Mouse (Mus musculus) embryonic fibroblast, embryonic 13.5 days (primary cell): ENCODE measurements around the gene Lekr1. TPM values are rescaled to one million over a fixed set of nuclear protein-coding genes. Genes with fewer than 3 reads are reported as not detected.
"Not testable (repeated sequence)": the region's sequence is repeated elsewhere in the genome, so short reads cannot be mapped to it uniquely, and the experiment has no call there.

Source experiments
- H3K27ac ChIP-seq: 2 replicates; pipeline ENCODE4 v1.5.1; 2012; ENCODE audit warnings: low read length, control low read depth, inconsistent platforms; ENCODE audit not compliant: insufficient read depth
- H3K4me1 ChIP-seq: 2 replicates; pipeline ENCODE4 v1.6.1; 2011; ENCODE audit warnings: low read length; ENCODE audit not compliant: control insufficient read depth, insufficient read depth
- H3K4me3 ChIP-seq: 2 replicates; pipeline ENCODE4 v1.5.1; 2011; ENCODE audit warnings: mild to moderate bottlenecking, control low read depth, low read length; ENCODE audit not compliant: insufficient read depth
- CTCF ChIP-seq: IDR thresholded peaks from 2 replicates; pipeline ENCODE4 v1.5.1; 2011; ENCODE audit warnings: mild to moderate bottlenecking, control low read depth, low read length, moderate library complexity, borderline replicate concordance; ENCODE audit not compliant: insufficient read depth
- POLR2A ChIP-seq: IDR thresholded peaks from 2 replicates; pipeline ENCODE4 v1.6.1; 2011; ENCODE audit warnings: low read depth, mild to moderate bottlenecking, control low read depth, low read length, moderate library complexity
- polyA plus RNA-seq: library from polyadenylated mRNA; stranded (reverse); fragments of >200 nt; gene quantifications from 2 replicates; pipeline ENCODE4 v1.2.4, GENCODE M21; 2011; ENCODE audit warnings: low read depth; ENCODE audit not compliant: missing spikeins, insufficient read length

The Lekr1 gene
- polyA plus RNA-seq, 1 experiment = 5.2 TPM

- H3K4me3 ChIP-seq = no peak overlapping the region
- H3K4me1 ChIP-seq = peaks cover 4% of the 10 kb centered on the region; the same call in 1 of the 2 replicates
- TF ChIP-seq POLR2A (no peak), CTCF (no peak)
- no peak overlapping the region for H3K27ac ChIP-seq
Measured at GRCm38 (mm10) chr3:65764511-65765508, 98.8 kb downstream of the Lekr1 start.

- TF ChIP-seq POLR2A (no peak), CTCF (no peak)
- Histone ChIP-seq H3K27ac (no peak overlapping the region), H3K4me1 (peaks cover 4% of the 10 kb centered on the region; the same call in 1 of the 2 replicates), H3K4me3 (no peak overlapping the region)
Measured at GRCm38 (mm10) chr3:65766387-65766786, 100.4 kb downstream of the Lekr1 start.

DNA sequence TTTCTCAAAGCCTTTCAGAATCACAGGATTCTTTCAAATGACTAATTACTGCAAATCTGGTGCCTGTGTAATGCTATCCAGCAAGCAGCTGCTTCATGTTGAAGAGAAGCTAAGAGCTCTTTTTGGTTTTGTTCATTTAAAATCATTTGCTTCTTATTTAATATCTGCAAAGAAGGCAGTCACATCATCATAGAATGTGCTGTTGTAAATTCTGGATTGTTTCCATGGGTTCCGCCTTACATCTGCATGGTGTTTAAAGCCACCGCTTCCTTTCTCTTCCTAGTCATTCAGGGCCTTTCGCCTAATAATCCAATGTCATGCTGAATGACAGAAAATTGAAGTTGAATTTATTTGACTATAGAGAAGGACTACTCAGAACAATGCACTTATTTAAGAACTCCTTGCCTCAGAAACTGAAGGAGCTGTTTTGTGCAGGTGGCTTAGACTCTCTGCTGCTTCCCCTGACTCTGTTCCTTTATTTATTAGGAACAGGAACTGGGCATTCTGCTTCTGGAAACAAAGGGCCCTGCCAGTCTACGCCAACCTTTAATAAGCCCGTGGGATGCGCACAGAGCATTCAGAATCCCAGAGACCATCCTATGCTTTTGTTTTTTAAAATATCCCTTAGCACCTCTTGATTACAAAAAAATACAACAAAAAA lies 101.3 kb downstream of the Lekr1 start:
- Histone ChIP-seq H3K4me1 (peaks cover 4% of the 10 kb centered on the region; the same call in 1 of the 2 replicates), H3K27ac (no peak overlapping the region), H3K4me3 (no peak overlapping the region)
- TF ChIP-seq CTCF = no peak

GRCm38 (mm10) chr3:65769666-65770065 lies 103.6 kb downstream of the Lekr1 start:
- not testable (repeated sequence) for H3K4me3 ChIP-seq, H3K4me1 ChIP-seq, H3K27ac ChIP-seq

DNA sequence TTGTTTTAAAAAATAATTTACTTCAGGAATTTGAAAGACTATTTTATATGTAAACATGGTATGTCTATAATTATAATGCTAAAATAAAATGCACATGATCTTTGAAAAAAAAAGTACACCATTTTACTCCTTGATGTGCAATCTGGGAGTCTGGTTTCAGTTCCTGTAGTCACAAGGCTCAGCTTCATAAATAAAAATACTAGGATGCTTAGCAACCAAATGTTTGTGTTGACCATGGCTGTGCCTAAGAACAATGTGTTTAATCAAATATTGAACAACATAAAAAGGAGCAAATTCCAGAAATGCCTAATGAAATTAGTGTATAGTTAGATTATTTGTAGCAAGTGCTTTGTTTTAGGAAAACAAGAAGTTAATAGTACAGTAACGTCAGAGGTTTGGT lies 107.9 kb downstream of the Lekr1 start:
- Histone ChIP-seq H3K4me3 (no peak overlapping the region), H3K4me1 (no peaks in the 10 kb centered on the region), H3K27ac (no peak overlapping the region)
- no peak for TF ChIP-seq POLR2A
- no peak for TF ChIP-seq CTCF

DNA sequence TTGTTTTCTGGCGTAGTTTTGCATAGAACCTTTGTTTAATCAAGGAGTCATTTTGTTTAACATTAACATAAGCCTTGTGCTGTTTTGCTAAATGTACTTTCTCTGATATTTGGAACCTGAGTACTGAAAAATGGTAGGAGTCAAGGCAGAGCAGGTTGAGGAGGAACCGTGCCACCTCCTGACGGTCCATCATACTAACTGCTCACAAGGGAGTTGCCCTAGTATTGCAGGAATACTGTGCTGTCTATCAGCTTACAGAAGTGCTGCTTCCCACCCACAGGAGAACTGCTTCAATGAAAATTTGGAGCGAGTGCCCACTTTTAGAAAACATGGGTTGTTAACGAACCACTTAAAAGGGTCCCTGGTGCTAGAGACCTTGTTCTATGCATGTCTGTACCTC lies 109.1 kb downstream of the Lekr1 start:
- Histone ChIP-seq H3K27ac (no peak overlapping the region), H3K4me1 (no peaks in the 10 kb centered on the region), H3K4me3 (no peak overlapping the region)
- no peak for TF ChIP-seq POLR2A
- TF ChIP-seq CTCF = no peak

GRCm38 (mm10) chr3:65782246-65782645 lies 116.2 kb downstream of the Lekr1 start:
- no peak overlapping the region for H3K27ac ChIP-seq
- H3K4me1 ChIP-seq = no peaks in the 10 kb centered on the region
- no peak for TF ChIP-seq CTCF
- TF ChIP-seq POLR2A = no peak

DNA sequence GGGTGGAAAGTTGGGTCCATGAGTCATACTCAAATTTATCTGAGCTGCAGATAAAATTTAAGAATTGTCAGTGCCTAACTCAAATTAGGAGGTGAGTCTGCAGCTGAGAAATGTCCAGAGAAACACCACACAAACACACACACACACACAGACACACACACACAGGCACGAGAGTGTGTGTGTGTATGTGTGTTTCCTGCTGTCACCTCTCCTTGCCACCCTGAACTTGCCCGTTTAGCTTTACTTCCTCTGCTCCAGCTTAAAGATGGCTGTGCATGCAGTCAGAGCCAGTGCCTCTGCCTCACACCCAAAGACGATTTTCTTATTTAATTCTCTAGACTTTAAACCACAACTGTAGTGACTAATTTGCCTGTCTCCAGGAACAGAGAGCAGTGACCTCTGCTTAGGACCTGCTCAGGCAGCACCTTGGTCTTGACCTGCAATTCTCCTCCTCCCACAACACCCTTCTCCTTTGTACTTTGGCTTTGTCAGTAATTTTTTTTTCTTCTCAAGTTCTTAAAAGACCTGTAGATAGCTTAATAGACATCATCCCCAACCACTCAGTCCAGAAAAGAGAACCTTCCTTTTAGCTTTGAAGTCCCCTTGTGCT lies 124.2 kb downstream of the Lekr1 start:
- TF ChIP-seq CTCF (no peak), POLR2A (no peak)
- Histone ChIP-seq H3K4me3 (no peak overlapping the region), H3K27ac (no peak overlapping the region), H3K4me1 (no peaks in the 10 kb centered on the region)

More at GRCm38 (mm10) chr3:65782246-65782645, 116.2 kb downstream of the Lekr1 start:
- H3K4me3 ChIP-seq = no peak overlapping the region

GRCm38 (mm10) chr3:65793561-65793960 lies 127.5 kb downstream of the Lekr1 start:
- H3K4me1 ChIP-seq = no peaks in the 10 kb centered on the region
- H3K27ac ChIP-seq = no peak overlapping the region
- TF ChIP-seq POLR2A (no peak), CTCF (no peak)
- no peak overlapping the region for H3K4me3 ChIP-seq
